Mouse (Mus musculus) adrenal gland, postnatal 14 days (tissue): Measurements from ENCODE around the gene Galntl6. TPM values are rescaled to one million over a fixed set of nuclear protein-coding genes. Genes with fewer than 3 reads are reported as not detected.
A peak's percentile ranks its signal among the peaks of the same experiment; 100 is the strongest.
"Not testable (repeated sequence)": the region's sequence is repeated elsewhere in the genome, so short reads cannot be mapped to it uniquely, and the experiment has no call there.

Source experiments
- DNase-seq: peaks from one replicate; pipeline ENCODE4 v3.0.0; 2021; ENCODE audit warnings: mixed read lengths
- total RNA-seq: library from RNA; stranded (reverse); gene quantifications from 2 replicates; pipeline ENCODE4 v1.2.3, GENCODE M21; 2021

The Galntl6 gene
- total RNA-seq, 1 experiment from 2014 or later, result 0.70 TPM

DNA sequence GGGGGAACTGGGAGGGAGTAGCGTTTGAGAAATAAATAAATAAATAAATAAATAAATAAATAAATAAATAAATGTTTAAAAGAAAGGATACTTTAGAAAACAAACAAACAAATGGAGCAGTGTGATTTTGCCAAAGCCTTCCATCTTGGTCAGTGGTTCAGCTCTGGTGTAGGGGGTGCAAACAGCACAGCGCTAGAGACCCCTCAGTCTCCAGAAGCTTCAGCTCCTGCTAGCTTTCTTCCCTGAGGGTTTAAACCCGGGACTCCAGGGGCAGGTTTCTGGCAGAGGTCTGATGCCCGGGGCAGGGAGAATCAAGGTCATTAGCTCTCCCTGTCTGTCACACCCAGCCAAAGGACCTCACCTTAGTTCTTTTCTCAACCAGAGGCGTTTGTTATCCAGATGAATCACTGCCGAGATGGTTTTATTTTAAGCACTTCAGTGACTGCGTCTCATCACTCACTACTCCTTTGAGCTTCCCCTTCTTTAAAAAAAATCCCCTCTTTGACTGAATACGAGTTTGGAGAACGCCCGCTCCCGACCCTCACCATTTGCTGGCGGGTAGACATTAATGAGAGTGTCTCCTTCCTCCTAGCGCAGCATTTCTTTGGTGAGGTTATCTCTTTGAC is 1146.6 kb downstream of the Galntl6 start:
- no peak for DNase-seq

DNA sequence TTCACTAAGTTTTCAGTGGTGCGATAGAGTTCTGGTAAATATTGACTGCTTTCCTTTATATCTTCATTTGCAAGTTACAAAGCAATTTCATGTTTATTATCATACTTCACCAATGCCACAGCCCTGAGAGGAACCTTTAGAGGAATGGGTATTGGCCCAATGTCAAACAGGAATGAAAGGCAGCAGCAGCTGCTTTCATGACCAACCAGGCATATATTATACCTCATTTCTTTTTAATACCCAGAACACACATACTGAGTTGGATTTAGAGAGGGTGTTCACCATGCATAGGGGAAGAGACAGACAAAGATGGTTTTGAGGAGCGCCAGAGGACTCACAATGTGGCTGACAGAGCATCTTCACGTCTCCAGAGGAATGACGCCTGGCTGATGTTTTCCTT is 1147.2 kb downstream of the Galntl6 start:
- no peak for DNase-seq

DNA sequence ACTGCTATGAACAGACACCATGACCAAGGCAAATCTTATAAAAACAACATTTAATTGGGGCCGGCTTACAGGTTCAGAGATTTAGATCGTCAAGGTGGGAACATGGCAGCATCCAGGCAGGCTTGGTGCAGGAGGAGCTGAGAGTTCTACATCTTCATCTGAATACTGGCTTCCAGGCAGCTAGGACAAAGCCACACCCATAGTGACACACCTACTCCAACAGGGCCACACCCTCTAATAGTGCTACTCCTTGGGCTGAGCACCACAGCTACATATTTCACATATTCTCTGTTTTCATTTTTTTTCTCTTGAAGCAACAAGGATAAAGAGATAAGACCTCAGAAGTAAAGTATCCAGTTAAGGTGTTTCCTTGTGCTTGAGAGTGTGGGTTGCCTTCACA is 1149.8 kb downstream of the Galntl6 start:
- DNase-seq, result not testable (repeated sequence)

DNA sequence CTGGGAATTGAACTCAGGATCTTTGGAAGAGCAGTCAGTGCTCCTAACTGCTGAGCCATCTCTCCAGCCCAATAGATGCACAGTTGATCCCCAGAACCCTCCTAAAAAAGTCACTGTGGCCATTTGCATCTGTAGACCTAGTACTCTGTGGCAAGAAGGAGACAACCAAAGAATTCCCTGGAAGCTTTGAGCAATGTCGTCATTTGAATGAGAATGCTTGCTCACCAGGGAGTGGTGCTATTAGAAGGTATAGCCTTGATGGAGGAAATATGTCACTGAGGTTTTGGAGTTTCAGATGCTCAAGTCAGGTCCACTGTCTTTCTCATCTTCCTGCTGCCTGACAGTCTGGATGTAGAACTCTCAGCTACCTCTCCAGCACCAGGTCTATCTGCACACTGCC is 1151.5 kb downstream of the Galntl6 start:
- DNase-seq, result no peak

- no peak for DNase-seq
Observed at GRCm38 (mm10) chr8:57758857-57759256, 1153.6 kb downstream of the Galntl6 start.

GRCm38 (mm10) chr8:57757476-57757875 is 1155.0 kb downstream of the Galntl6 start:
- no peak for DNase-seq

GRCm38 (mm10) chr8:57754066-57754465 is 1158.4 kb downstream of the Galntl6 start:
- no peak for DNase-seq

DNA sequence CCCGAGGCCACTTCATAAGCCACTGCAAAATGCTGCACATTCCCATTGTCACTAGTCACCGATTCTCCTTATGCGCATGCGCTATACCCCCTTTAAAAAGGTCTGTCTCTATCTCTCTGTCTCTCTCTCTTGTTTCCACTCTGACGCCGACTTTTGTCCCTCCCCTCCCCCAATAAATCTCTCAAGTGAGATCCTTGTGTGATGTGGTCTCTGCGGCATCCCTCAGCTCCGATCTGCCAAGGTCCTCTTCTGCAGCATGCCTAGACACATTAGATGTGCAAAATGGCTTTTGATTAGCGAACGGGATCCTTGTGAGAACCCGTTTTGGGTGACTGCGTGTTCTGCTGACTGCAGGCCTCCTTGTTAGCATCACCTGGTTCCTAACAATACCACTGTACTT is 1168.8 kb downstream of the Galntl6 start:
- DNase-seq, result no peak

GRCm38 (mm10) chr8:57741983-57742382 is 1170.5 kb downstream of the Galntl6 start:
- DNase-seq, result peak; percentile 71

- DNase-seq, result peak; percentile 6
Observed at GRCm38 (mm10) chr8:57741309-57741708, 1171.1 kb downstream of the Galntl6 start.

- DNase-seq, result no peak
Observed at GRCm38 (mm10) chr8:57737281-57737680, 1175.2 kb downstream of the Galntl6 start.

DNA sequence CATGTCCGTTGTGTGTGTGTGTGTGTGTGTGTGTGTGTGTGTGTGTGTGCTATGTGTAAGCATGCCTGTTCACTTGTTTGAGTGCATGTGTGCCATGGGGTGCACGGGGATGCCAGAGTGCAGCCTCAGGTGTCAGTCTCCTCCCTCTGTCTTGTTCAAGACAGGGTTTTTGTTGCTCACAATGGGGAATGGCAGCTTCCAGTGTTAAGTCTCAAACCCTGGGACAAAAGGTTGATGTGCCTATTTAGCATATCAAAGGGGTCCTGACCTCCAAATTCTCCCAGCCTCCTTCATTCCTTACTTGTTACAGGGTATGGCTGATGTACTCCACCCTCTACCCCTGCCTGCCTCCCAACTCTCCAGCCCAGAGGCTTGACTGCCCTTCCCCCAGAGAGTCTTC is 1179.6 kb downstream of the Galntl6 start:
- no peak for DNase-seq

GRCm38 (mm10) chr8:57731666-57732065 is 1180.8 kb downstream of the Galntl6 start:
- no peak for DNase-seq

GRCm38 (mm10) chr8:57728276-57728675 is 1184.2 kb downstream of the Galntl6 start:
- DNase-seq, result no peak

GRCm38 (mm10) chr8:57724843-57725627 is 1187.4 kb downstream of the Galntl6 start:
- DNase-seq, result no peak

Other genes with a start within 250 kb of the Galntl6 start
- gene BC030500, start 885 bp downstream of the Galntl6 start, total RNA-seq, result not detected in 2 replicates